Mouse (Mus musculus) C3H10T1/2 (cell line): ENCODE data around the gene Gja6. TPM values are rescaled to one million over a fixed set of nuclear protein-coding genes. Genes with fewer than 3 reads are reported as not detected.

Source experiments
- polyA plus RNA-seq, 2 experiments: library from polyadenylated mRNA; unstranded; fragments of >200 nt; fragmentation: generic; extraction: Trizol; gene quantifications; one replicate each; pipeline ENCODE4 v1.2.1; 2012; ENCODE audit warnings: missing spikeins in 2 of 2

The Gja6 gene
- polyA plus RNA-seq: under 1 TPM in 1 of 2 experiments, not detected in 1; 0.17 TPM

DNA sequence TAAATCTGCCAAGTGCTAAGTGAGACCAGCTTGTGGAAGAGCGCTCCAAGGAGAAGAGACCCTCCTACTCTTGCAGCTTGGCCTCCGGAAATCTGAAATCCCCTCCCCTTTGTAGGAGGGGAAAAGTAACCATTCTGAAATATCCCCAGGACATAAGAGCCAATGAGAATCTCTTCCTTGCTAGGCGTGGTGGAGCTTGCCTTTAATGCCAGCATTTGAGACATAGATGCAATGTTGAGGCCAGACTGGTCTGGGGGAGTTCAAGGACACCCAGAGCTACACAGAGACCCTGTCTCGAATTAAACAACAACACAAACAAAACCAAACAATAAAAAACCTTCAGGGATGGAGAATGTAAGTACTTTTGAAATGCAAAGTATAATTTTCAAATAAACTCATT is at the start of gene Gja6:
Gene Gja6 (minus strand): TSS at position 101 of the 400 bp plus-strand sequence.

Other genes with a start within 250 kb of the Gja6 start
- gene Ppef1, start 171.3 kb downstream of the Gja6 start, polyA plus RNA-seq: under 1 TPM in 1 of 2 experiments, not detected in 1; 0.19 TPM
- under 1 TPM in 1 of 2 experiments, not detected in 1; 0.04 TPM for gene Rs1, start 139.0 kb downstream of the Gja6 start, polyA plus RNA-seq
- gene Cdkl5, start 87.7 kb upstream of the Gja6 start, polyA plus RNA-seq: 1 to 10 TPM in 1 of 2 experiments, under 1 TPM in 1; 0.04 to 1.9 TPM
- gene Scml2, start 210.1 kb upstream of the Gja6 start, polyA plus RNA-seq: 1 to 10 TPM in 1 of 2 experiments, under 1 TPM in 1; 0.08 to 1.3 TPM